Mouse (Mus musculus) T-helper 2 cell (primary cell): ENCODE results near the gene Nedd4.

Source experiments
- in situ Hi-C: fragments of 300-600 bp; cut with MboI, MseI; formaldehyde crosslinking; loops from one replicate; pipeline ENCODE4 v1.15.1; 2025; ENCODE audit warnings: high pct_unique_total_duplicates

Gene Nedd4

GRCm38 (mm10) chr9:72719143-72719542 is 57.0 kb downstream of the Nedd4 start:
- in situ Hi-C loops: loop anchor here (5.0 kb wide), 1 partner anchor 1092 kb away; no protein-coding TSS in a partner anchor

GRCm38 (mm10) chr9:72721221-72721620 is 59.1 kb downstream of the Nedd4 start:
- in situ Hi-C loops: no loop called here

- in situ Hi-C loops: no loop called here
Observed at GRCm38 (mm10) chr9:72722622-72723021, 60.5 kb downstream of the Nedd4 start.

GRCm38 (mm10) chr9:72724491-72725221 is 62.5 kb downstream of the Nedd4 start:
- in situ Hi-C loops: no loop called here

GRCm38 (mm10) chr9:72733966-72734365 is 71.8 kb downstream of the Nedd4 start:
- in situ Hi-C loops: no loop called here

GRCm38 (mm10) chr9:72735822-72736410 is 73.8 kb downstream of the Nedd4 start:
- in situ Hi-C loops: no loop called here

GRCm38 (mm10) chr9:72741206-72741605 is 79.1 kb downstream of the Nedd4 start:
- in situ Hi-C loops: no loop called here

- in situ Hi-C loops: no loop called here
Observed at GRCm38 (mm10) chr9:72746278-72746677, 84.1 kb downstream of the Nedd4 start.

- in situ Hi-C loops: no loop called here
Observed at GRCm38 (mm10) chr9:72750272-72750671, 88.1 kb downstream of the Nedd4 start.

GRCm38 (mm10) chr9:72752656-72753055 is 90.5 kb downstream of the Nedd4 start:
- in situ Hi-C loops: no loop called here

GRCm38 (mm10) chr9:72753741-72754140 is 91.6 kb downstream of the Nedd4 start:
- in situ Hi-C loops: no loop called here

GRCm38 (mm10) chr9:72757143-72757542 is 95.0 kb downstream of the Nedd4 start:
- in situ Hi-C loops: no loop called here

- in situ Hi-C loops: no loop called here
Observed at GRCm38 (mm10) chr9:72758705-72759131, 96.6 kb downstream of the Nedd4 start.

- in situ Hi-C loops: no loop called here
Observed at GRCm38 (mm10) chr9:72763050-72763718, 101.0 kb downstream of the Nedd4 start.

- in situ Hi-C loops: loop anchor here (5.0 kb wide), 1 partner anchor 120 kb away; no protein-coding TSS in a partner anchor
Observed at GRCm38 (mm10) chr9:72766789-72767349, 104.7 kb downstream of the Nedd4 start.

- in situ Hi-C loops: no loop called here
Observed at GRCm38 (mm10) chr9:72775022-72775421, 112.9 kb downstream of the Nedd4 start.

GRCm38 (mm10) chr9:72779004-72779403 is 116.9 kb downstream of the Nedd4 start:
- in situ Hi-C loops: no loop called here

- in situ Hi-C loops: no loop called here
Observed at GRCm38 (mm10) chr9:72779733-72780132, 117.6 kb downstream of the Nedd4 start.

GRCm38 (mm10) chr9:72780694-72781093 is 118.5 kb downstream of the Nedd4 start:
- in situ Hi-C loops: no loop called here

- in situ Hi-C loops: no loop called here
Observed at GRCm38 (mm10) chr9:72781466-72781865, 119.3 kb downstream of the Nedd4 start.

GRCm38 (mm10) chr9:72782121-72782520 is 120.0 kb downstream of the Nedd4 start:
- in situ Hi-C loops: no loop called here

GRCm38 (mm10) chr9:72787732-72788131 is 125.6 kb downstream of the Nedd4 start:
- in situ Hi-C loops: no loop called here
